Mouse (Mus musculus) ZHBTc4 (cell line): ENCODE results near the gene Vbp1.
A peak's percentile ranks its signal among the peaks of the same experiment; 100 is the strongest.

ENCODE experiments used
- DNase-seq: peaks from one replicate; pipeline ENCODE4 v3.0.0-alpha.2; 2011; ENCODE audit warnings: low read depth, low spot score

Gene Vbp1

GRCm38 (mm10) chrX:75514179-75514972 is at the start of gene Vbp1:
Gene Vbp1, plus strand, starts transcription at chrX:75514299.
- DNase-seq, result peak; percentile 95

GRCm38 (mm10) chrX:75475182-75475644 is 38.9 kb upstream of the Vbp1 start:
- peak; percentile 45 for DNase-seq

- DNase-seq, result no peak
Observed at GRCm38 (mm10) chrX:75489886-75490285, 24.2 kb upstream of the Vbp1 start.

GRCm38 (mm10) chrX:75513787-75514178 is 316 bp upstream of the Vbp1 start:
- DNase-seq, result no peak

GRCm38 (mm10) chrX:75577582-75578324 is 63.7 kb downstream of the Vbp1 start, which contains the start of gene Rab39b:
Gene Rab39b, minus strand, starts transcription at chrX:75578231.
- peak; percentile 34 for DNase-seq

- no peak for DNase-seq
Observed at GRCm38 (mm10) chrX:75578539-75578938, 64.4 kb downstream of the Vbp1 start.
